Mouse (Mus musculus) hindbrain, embryonic 13.5 days (tissue): ENCODE data around the gene Rpl37. TPM values are rescaled to one million over a fixed set of nuclear protein-coding genes. Genes with fewer than 3 reads are reported as not detected.

Experiments used
- polyA plus RNA-seq: library from polyadenylated mRNA; unstranded; fragments of >200 nt; fragmentation: Nextera tagmentation; extraction: Ambion mirVana; gene quantifications from 2 replicates; pipeline ENCODE4 v1.2.1, GENCODE M21; 2015

Gene Rpl37
- polyA plus RNA-seq, 1 experiment from 2014 or later: 444 TPM

Other genes with a start within 250 kb of the Rpl37 start
- not detected in 2 replicates for gene Mroh2b, start 217.9 kb upstream of the Rpl37 start, polyA plus RNA-seq
- 0.12 TPM in 1 of 2 replicates, not detected in the other for gene C7, start 52.9 kb upstream of the Rpl37 start, polyA plus RNA-seq
- 0.93 and 1.0 TPM in 2 replicates for gene Card6, start 8.1 kb upstream of the Rpl37 start, polyA plus RNA-seq
- gene Prkaa1, start 27.2 kb downstream of the Rpl37 start, polyA plus RNA-seq: 14.3 and 15.6 TPM in 2 replicates
- 55.7 and 59.8 TPM in 2 replicates for gene Ttc33, start 68.9 kb downstream of the Rpl37 start, polyA plus RNA-seq
- gene Ptger4, start 127.5 kb downstream of the Rpl37 start, polyA plus RNA-seq: 2.8 and 3.5 TPM in 2 replicates